Mouse (Mus musculus): ENCODE measurements at regions not wholly inside any gene's neighbourhood (a gene's known extent, or its start where the extent isn't known, plus 50 kb on each side); places are given as distances from the start of the nearest gene placed in this dataset.

GRCm38 (mm10) chr9:77845664-77846290 lies 71.4 kb upstream of the Elovl5 start:
- no peak for DNase-seq (ENCODE audit: inconsistent age in 2 of 2, low spot score in 1 of 2)

- DNase-seq (ENCODE audit: inconsistent age in 2 of 2, low spot score in 1 of 2), result no peak
Observed at GRCm38 (mm10) chr9:77848580-77848979, 68.6 kb upstream of the Elovl5 start.

GRCm38 (mm10) chr9:77849343-77849742 lies 67.8 kb upstream of the Elovl5 start:
- peak in 1 of 2 experiments; percentile 21 for DNase-seq (ENCODE audit: inconsistent age in 2 of 2, low spot score in 1 of 2)

- DNase-seq (ENCODE audit: inconsistent age in 2 of 2, low spot score in 1 of 2), result no peak
Observed at GRCm38 (mm10) chr9:77851336-77851735, 65.8 kb upstream of the Elovl5 start.

GRCm38 (mm10) chr9:77857091-77858058 lies 59.8 kb upstream of the Elovl5 start:
- no peak for DNase-seq (ENCODE audit: inconsistent age in 2 of 2, low spot score in 1 of 2)

- DNase-seq (ENCODE audit: inconsistent age in 2 of 2, low spot score in 1 of 2), result peak in 1 of 2 experiments; percentile 34
Observed at GRCm38 (mm10) chr9:77858127-77858794, 58.9 kb upstream of the Elovl5 start.

Data from adrenal gland, adult (tissue).